Mouse (Mus musculus): ENCODE measurements around the gene Senp8. TPM values are rescaled to one million over a fixed set of nuclear protein-coding genes. Genes with fewer than 3 reads are reported as not detected.

Gene Senp8
- polyA plus RNA-seq, 1 experiment from 2014 or later, result 11.5 TPM

DNA sequence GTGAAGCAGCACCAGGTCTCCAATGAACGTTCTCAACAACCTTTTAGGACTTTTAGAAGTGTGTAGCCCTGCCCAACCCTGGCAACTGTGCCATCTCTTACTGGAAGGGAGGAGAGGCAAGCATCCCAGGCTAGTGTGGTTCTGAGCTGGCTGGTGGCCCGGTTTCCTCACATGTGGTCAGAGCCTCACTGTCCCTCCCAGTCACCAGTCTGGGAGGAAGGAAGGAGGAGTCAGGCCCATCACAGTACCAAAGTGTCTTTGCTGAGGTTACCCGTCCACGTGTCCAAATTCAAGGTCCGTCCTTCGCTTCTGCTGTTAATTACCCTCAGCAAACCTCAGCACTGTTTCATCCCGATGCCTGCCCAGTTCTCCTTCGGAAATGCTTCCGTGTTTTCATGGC is 58.4 kb downstream of the Senp8 start:
- ChIA-PET POLR2A (interaction anchor here (0.6 to 1.1 kb wide), 2 partner anchors 34 to 277 kb away, joined by 3 read pairs; no protein-coding TSS in a partner anchor), CTCF (no interaction called here)
- ATAC-seq (no peak), DNase-seq (ENCODE audit: low read depth, low spot score) (no peak)
- TF ChIP-seq CTCF (IDR thresholded peaks at IDR 0.05), result no peak
- no peaks in the 10 kb centered on the region for H3K27me3 ChIP-seq
- in situ Hi-C loops (cut with MboI; ENCODE audit: low pct_unique_long_range_greater_than_20kb), result no loop called here

DNA sequence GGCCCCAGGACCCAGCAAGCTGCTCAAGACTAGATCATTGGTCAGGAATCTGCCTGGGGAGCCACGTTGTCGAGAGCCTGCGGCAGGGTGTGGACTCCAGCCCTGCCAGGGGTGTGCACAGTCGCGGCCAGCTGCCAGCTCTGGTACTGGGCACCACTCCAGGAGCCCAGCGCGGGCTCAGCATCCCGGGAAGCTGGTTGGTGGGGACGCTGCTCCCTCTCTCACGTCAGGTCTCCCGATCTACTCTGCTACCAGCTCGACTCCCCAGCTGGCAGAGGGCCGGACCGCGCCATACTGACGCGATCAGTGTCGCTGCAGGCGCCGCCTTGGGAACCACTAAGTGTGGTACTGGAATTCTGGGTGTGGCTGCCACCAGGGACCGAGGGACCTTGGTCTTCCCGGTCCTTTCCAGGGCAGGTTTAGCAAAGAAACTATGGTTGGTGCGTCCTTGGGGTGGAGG is 58.8 kb downstream of the Senp8 start:
- no peak for TF ChIP-seq CTCF (IDR thresholded peaks at IDR 0.05)
- DNase-seq (ENCODE audit: low read depth, low spot score) (peak; percentile 60), ATAC-seq (peak; percentile 68)
- in situ Hi-C loops (cut with MboI; ENCODE audit: low pct_unique_long_range_greater_than_20kb), result no loop called here
- ChIA-PET POLR2A (interaction anchor here (0.5 to 1.1 kb wide), 3 partner anchors 34 to 278 kb away, joined by 3 read pairs; no protein-coding TSS in a partner anchor), CTCF (no interaction called here)
- no peaks in the 10 kb centered on the region for H3K27me3 ChIP-seq

DNA sequence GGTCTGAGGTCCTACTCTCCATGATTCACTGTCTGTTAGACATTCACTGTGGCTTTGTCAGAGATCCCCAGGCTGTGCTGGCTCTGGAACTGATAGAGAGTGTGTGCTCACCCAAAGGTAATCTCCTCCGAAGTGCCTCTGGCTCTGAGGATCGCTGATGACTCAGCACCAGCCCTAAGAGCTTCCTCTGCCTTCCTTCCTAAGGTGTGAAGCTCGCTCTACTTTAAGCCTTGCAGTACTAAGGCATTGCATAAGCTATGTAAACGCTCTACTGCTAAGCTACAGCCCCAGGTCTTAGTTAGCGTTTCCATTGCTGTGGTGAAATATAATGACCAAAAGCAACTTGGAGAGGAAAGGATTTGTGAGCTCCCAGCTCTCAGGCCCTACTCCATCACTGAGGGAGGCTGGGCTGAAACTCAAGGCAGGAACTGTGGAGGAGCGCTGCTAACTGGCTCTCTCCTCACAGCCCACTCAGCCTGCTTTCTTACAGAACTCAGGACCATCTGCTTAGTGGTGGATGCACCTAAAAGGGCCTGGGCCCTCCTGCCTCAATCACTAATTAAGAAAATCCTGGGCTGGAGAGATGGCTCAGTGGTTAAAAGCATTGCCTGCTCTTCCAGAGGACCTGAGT is 63.0 kb downstream of the Senp8 start:
- ATAC-seq (peak; percentile 80), DNase-seq (ENCODE audit: low read depth, low spot score) (peak; percentile 77)
- H3K27me3 ChIP-seq, result no peaks in the 10 kb centered on the region
- TF ChIP-seq CTCF (IDR thresholded peaks at IDR 0.05), result no peak
- in situ Hi-C loops (cut with MboI; ENCODE audit: low pct_unique_long_range_greater_than_20kb), result no loop called here
- CTCF ChIA-PET, result no interaction called here
- POLR2A ChIA-PET, result no interaction called here

Other genes with a start within 250 kb of the Senp8 start
- 135 TPM for gene Hexa, start 211.2 kb downstream of the Senp8 start, polyA plus RNA-seq (2021)
- 0.95 TPM for gene Tmem202, start 210.9 kb downstream of the Senp8 start, polyA plus RNA-seq (2021)
- gene Celf6, start 172.8 kb downstream of the Senp8 start, polyA plus RNA-seq (2021), result not detected
- 25.2 TPM for gene Parp6, start 133.4 kb downstream of the Senp8 start, polyA plus RNA-seq (2021)
- gene Pkm, start 94.3 kb downstream of the Senp8 start, polyA plus RNA-seq (2021), result 2,279 TPM
- 3.5 TPM for gene Gramd2, start 70.6 kb downstream of the Senp8 start, polyA plus RNA-seq (2021)
- 38.7 TPM for gene Myo9a, start 186 bp upstream of the Senp8 start, polyA plus RNA-seq (2021)
- gene Nr2e3, start 209.9 kb upstream of the Senp8 start, polyA plus RNA-seq (2021), result not detected